Mouse (Mus musculus): ENCODE results near the gene Nhsl1.
A peak's percentile ranks its signal among the peaks of the same experiment; 100 is the strongest.

Nhsl1 gene

DNA sequence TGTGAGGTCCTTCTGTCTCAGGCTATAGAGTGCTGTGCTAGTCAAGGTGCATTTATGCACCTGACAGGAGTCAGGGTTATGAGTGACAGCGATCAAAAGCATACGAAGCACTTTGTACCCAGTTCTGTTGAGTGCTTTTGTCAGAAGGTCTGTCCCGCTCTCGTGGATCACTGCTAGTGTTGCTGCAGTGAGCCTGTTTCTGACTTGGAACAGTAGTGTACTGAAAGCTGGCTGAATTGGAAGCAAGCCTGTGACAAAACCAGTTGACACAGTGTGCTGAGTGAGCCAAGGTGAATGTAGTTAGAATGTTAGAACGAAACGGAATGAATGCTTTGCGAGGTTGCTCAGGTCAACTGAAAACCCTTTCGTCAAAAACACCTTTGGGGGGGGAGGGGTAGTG is 82.2 kb downstream of the Nhsl1 start:
- DNase-seq (ENCODE audit: low spot score) = no peak

DNA sequence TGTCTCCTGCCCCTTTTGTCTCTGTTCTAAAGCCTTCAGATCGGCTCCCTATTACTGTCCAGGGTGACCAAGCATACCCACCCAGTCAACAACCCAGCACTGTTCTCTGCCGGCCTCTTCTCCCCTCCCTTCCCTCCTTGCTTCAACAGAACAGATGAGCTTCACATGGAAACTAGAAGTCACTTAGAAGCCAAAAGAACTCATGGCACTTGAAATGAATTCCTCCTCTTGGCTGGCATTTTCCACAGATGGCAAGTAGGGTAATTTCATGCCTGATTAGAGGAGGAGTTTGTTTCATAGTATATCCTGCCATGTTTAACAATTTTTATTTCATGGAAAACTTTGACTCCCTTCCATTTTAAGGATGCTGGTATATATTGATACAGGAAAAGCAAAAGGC is 85.2 kb downstream of the Nhsl1 start:
- DNase-seq (ENCODE audit: low spot score) = no peak

DNA sequence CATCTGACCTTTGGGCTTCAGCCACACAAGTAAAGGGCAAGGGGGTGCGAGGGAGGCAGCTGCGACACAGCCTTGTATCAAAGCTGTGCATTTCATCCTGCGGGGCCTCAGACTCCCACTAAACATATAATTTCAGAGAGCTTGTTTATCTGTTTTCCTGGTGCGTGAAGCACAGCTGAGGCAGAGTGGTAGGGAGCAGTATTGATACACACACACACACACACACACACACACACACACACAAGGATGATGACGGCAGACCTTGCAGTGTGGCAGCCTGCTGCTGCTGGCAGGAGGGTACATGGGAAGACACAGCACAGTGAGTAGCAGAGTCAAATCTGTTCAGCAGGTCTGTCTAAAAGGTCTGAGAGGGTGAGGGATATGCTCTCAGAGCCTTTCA is 85.9 kb downstream of the Nhsl1 start:
- DNase-seq (ENCODE audit: low spot score) = no peak

DNA sequence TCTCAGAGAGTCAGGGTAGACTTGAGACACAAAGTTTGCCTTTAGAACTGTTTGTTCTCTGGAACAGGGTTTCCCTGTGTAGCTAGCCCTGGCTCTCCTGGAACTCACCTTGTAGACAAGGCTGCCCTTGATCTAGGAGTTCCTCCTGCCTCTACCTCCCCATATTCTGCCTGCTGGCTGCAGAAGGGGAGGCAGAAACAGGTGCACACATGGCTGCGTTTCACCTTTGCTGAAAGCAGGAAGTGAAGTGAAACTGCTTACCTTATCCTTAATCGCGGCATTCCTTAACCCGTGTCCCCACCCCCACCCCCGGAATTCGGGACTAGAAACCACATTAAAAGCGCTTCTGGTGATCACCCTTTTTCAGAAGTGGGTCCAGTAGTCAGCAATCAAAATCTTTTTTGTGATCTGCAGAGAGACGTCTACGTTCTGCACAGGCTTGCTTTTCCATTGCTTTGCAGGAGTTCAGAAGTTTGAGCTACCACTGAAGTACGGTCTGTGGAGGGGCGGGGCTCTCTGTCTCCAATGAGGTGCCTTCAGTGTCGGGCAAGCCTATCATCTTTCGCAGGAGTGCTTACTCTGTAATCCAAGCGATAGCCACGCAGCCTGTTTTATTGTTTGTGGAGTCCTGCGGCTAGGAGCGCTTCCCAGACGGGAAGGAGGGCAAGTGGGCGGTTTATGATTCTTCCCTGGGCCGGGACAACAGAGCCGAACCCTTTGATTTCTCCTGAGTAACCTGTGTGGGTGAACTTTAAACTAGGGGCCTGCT is 88.5 kb downstream of the Nhsl1 start:
- DNase-seq (ENCODE audit: low spot score) = peak; percentile 85

DNA sequence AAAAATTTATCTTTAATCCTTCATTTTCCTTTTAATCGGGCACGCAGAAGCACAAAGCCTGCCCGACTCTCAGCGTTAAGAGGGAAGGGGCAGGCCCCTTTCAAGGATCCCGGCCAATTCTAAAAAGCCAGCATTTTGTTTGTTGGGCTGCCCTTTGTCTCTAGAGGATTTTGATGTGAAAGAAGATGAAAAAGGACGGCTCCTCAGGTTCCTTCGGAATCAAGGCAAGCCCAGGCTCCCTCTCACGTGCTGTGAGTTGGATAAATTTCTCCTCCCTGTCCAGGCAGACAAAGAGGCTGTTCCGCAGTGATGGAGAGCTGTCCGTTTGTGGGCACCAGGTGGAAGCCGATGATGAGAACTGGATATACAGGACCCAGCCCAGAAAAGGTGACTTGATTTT is 89.3 kb downstream of the Nhsl1 start:
- no peak for DNase-seq (ENCODE audit: low spot score)

DNA sequence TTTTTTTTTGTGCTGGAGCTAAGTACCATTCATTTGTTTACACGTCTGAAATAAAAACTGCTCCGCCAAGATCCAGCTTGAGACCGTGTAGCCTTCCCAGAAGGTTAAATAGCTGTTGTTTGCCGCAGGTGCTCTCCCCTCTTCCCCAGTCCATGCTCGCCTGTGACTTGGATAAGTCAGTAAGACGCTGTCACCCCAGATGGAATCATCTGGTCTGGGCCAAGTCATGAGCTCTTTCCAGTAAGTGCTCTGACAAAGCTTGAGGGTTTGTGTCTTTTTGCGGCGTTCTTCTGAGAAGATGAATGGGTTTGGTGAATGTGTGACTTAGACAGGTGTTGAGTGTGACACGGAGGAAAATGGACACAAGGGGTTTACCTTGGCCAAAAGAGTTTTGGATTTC is 89.8 kb downstream of the Nhsl1 start:
- no peak for DNase-seq (ENCODE audit: low spot score)

DNA sequence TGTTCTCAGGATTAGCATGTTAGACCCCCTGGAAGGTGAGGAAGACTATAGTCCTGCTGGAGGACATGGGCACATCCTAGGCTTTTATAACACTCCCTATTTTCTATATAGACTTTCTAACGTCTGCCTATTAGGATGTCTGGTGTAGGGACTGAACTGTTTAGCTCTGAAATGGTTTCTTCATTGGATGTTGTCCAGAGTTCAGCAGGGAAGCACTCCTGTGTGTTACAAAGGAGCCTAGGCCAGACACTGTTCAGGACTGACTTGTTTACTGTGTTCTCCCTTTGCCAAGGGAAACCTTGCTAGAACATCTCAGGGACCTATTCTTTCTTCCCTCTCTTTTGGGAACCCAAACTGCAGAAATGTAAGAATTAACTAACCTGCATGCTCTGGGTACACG is 90.3 kb downstream of the Nhsl1 start:
- DNase-seq (ENCODE audit: low spot score) = no peak

DNA sequence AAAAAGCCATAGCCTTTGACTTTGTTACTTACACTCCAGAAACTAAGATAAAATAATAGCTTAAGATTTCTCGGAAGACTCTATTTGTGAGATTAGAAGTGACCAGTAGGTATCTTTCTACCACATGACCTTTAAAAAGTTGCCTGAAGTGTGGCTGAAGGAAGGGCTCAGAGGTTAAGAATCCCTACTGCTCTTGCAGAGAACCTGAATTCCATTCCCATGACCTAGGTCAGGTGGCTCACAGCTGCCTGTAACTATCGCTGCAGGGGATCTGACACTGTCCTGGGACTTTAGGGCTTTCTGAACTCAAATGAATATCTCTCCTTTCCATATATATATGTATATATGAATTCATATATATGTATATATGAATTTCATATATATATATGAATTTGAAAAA is 92.5 kb downstream of the Nhsl1 start:
- no peak for DNase-seq (ENCODE audit: low spot score)

DNA sequence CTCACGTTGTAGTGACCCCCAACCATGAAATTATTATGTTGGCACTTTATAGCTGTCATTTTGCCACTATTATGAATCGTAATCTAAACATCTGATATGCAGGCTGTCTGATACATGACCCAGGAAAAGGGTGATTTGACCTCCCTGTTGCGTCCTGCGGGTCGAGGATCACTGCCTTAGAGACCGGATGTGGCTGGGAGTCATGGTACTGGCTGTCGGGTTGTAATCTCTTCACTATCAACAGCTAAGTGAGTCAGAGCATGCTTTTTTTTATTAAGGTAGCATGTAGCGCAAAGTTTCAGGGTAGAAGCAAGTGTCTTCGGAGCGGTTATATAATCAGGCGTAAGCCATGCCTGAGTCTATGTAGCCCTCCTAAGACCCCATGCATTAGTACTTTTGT is 97.2 kb downstream of the Nhsl1 start:
- no peak for DNase-seq (ENCODE audit: low spot score)

DNA sequence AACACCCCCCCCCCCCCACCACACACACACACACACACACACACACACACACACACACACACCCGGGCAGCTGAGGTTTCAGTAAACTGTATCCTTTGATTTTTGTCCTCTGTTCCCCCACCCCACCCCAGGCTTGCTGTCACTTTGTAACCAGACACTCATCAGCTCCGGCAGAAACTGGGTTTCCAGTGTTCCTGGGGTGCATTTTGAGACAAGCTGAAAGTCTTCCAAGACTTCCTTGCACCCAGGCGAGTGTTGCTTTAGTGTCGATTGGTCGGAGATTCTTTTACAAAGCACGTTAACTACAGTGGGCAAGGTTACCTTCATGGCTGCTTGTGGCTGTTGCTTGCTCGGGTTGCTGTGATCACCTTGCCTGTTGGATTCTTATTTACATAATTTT is 99.4 kb downstream of the Nhsl1 start:
- no peak for DNase-seq (ENCODE audit: low spot score)

DNA sequence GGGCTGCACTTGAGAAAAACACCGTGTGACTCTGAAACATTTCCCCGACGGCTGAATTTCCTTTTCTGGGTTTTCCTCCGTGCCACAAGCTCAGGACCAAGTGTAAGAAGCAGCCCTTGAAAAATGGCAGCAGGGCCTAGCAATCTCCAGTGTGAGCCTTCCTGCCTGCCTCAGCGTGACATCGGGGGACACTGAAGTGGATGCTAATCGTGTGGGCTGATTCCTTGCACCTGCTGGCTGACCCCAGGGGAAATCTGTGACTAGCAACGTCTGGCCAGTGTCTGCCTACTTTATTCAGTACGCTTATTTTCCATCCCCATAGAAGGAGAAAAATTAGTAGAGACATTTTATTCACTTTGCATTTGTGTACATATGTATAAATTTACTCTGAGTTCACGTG is 100.7 kb downstream of the Nhsl1 start:
- DNase-seq (ENCODE audit: low spot score) = peak; percentile 59

DNA sequence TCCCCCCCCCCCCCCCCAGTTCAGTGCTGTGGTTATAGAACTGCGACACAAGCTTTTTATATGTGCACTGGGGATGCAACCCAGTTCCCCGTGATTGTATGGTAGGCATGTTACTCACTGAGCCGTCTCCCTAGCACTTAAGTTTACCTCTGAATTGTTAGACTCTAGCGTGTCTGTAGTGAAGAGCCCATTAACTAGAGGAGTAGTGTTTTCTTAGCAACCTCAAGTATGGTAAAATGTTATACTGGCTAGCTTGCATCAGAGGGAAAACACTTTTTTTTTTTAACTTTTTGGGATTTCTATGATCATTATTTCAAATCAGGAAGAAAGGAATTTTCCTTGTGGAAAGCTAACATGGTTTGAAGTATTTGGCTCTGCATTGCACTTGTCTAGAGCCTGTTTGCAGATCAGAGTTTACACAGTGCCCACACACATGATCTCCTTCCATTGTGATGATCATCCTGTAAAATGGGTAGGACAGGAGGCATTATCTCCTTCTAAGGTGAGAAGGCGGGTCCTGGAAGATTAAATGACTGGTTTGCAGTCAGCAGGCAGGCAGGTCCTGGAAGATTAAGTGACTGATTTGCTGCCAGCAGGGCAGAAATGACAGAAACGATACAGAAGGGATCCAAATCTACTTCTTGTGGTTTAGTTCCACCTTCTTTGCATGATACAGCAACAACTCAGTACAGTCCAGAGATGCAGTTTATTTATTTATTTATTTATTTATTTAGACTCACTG is 101.6 kb downstream of the Nhsl1 start:
- no peak for DNase-seq (ENCODE audit: low spot score)

DNA sequence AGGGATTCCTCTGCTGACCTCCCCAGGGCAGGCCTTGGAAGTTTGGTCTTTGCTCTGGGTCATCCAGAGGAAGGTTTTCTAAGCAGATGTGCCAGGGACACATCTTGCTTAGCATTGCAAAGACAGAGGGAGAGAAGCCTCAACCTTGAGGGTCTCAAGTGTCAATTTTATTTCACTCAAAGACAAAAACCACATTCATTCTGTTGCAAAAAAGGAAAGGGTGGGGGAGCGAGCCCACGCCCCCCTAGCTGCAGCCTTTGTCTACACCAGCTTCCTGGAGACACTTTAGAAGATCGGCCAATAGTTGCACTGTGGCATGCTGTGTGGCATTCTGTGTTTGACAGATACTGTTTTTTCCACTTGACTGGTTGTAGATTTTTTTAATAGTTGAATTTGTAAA is 104.2 kb downstream of the Nhsl1 start:
- peak; percentile 43 for DNase-seq (ENCODE audit: low spot score)

DNA sequence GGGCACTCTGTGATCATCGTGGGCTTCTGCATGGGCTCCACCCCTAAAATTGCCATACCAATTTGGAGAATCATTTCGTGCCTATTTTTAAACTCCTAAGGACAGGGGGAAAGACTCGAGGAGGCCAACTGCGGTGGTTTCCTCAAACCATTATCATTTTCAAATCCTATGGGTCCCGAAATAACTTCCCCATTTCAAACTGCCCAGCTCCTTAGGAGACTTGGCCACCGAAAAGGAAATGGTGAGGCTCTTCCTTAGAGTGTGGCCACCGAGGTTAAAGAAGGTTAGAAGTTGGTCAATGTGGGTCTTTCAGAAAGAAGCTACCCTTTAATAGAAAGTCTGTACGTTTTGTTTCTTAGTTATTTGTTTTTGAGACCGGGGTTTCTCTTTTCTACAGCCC is 104.8 kb downstream of the Nhsl1 start:
- no peak for DNase-seq (ENCODE audit: low spot score)

DNA sequence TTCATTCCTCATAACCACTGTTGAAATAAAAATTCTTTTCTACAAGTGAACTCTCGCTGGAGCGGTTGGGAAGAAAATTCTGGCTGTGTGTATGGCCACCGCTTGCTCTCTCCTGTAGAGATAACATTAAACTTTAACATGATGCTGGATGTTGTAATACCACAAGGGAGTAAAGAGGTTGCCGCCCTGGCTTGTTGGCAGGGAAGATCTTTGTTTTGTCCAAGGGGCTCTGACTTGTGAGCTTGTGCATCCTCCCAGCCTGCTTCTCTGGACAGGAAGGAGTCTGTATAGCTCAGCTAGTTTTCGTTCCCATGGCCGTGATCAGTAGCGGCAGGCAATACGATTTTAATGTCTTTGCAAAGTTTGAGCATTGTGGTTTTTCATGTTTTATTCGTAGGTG is 109.1 kb downstream of the Nhsl1 start:
- DNase-seq (ENCODE audit: low spot score) = no peak

DNA sequence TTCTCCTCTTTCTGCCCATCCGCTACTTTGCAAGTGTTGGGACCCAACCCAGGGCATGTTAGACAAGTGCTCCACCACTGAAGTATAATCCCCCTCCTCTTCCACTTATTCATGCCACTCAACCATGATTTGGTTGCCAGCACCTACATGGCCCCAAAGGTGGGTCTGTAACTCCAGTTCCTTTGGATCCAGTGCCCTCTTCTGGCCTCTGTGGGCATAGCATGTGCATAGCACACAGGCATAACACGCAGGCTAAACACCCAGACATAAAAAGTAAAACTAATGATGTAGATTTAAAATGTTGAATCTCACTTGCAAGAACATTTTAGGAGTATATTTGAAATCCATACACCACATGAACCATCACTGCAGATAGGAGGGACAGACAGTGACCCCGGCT is 110.7 kb downstream of the Nhsl1 start:
- DNase-seq (ENCODE audit: low spot score) = no peak

DNA sequence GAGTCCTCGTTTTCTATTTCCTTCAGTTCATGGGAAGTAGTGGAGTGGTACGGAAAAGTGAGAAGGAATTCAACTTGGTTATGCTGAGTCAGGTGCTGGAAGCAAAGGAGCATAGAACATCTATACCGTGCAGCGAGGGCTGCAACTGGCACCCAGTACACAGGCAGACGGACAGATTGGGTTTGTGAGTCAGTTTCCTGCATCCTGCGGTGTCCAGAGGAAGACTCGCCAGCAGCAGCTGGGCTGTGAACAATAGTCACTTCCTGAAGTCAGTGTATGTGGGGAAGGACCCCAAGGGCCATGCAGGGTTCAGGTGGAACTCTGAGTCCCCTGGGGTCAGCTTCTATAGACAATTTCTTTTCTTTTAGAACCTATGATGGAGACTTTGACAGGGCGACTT is 111.4 kb downstream of the Nhsl1 start:
- no peak for DNase-seq (ENCODE audit: low spot score)

DNA sequence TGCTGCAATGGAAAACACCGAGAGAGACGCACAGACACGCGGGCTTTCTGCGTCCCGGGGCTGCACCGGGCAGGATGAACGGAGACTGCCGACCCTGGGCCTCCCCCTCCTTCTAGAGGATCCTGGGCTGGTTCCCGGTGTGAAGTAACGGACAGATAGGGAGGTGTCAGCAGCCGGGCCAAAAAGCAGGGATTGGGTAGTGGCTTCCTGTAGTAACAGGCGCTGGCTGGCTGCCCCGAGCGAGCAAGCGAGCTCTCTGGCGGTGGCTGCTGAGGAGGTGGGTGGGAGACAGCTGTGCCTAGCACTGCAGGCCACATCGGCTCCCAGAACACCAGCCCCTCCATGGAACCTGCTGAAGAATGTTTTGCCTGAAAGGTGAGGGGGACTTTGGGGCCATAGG is 112.2 kb downstream of the Nhsl1 start:
- DNase-seq (ENCODE audit: low spot score) = peak; percentile 51

DNA sequence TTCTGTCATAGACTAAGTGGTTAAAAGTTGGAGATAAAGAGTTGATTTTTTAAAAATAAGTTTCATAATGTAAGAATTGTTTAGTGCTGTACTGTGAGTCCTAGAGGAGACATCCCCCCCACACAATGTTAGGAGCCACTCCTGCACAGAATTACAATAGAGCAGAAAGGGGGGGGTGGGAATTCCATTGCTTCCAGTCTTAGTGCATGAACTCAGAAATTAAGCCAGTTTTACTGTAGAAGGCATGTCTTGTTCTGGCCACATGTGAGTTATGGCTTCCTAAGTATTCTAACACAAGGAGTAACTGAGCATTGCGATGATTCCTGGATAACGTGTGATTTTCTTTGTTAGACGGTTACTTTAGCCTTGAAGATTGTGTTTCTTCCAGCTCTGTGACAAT is 112.8 kb downstream of the Nhsl1 start:
- DNase-seq (ENCODE audit: low spot score) = no peak

DNA sequence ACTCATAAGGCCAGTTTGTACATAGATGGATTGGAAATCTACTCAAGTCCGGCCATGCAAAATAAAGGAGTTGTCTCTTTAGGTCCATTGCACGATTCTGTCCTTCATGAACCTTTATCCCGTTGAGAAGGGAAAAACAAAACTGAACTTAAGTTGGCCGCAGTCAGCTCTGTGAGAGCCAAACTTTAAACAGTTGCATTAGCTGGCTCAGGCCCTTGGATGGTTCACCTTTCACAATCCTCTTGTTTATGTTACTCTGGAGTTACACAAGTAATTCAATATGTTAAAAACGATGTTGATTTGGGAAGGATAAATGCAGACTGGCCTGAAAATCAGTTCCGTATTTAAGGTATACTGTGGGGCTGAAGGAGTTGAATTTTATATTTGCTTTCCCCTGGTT is 116.7 kb downstream of the Nhsl1 start:
- DNase-seq (ENCODE audit: low spot score) = no peak

DNA sequence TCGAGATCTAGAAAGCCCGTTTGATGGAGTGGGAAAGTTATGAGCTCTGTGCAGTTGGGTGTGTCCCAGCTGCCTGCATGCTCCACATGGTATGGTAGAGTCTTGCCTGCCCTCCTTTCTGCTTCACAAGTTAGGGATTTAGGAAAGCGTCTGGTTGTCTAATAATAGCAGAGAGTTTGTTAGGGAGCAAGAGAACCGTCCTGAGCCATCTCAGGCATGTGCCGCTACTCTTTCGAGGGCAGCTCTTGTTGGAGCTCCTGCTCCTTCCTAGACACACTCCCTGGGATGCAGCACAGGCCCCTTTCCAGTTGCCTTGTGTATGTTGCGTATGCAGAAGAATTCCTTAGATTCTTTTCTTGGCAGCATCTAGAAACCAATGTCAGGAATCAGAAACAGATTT is 117.2 kb downstream of the Nhsl1 start:
- no peak for DNase-seq (ENCODE audit: low spot score)

DNA sequence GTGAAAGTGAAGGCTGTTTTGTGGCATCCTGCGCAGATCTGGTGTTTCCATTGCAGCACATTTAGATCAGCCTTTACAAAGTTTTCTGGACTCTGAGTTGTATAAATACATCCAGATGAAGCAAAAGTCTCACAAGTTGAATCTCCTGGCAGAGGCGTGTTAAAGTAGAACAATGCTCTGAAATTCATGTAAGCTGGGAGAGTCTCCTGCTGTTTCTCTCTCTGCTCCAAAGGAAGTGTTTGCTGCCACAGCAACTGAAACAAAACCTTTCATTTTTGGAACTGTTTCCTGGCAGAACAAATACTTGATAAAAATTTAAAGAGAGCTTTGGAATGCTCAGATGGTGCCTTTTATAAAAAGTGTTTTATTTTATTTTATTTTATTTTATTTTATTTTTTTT is 118.8 kb downstream of the Nhsl1 start:
- DNase-seq (ENCODE audit: low spot score) = no peak

DNA sequence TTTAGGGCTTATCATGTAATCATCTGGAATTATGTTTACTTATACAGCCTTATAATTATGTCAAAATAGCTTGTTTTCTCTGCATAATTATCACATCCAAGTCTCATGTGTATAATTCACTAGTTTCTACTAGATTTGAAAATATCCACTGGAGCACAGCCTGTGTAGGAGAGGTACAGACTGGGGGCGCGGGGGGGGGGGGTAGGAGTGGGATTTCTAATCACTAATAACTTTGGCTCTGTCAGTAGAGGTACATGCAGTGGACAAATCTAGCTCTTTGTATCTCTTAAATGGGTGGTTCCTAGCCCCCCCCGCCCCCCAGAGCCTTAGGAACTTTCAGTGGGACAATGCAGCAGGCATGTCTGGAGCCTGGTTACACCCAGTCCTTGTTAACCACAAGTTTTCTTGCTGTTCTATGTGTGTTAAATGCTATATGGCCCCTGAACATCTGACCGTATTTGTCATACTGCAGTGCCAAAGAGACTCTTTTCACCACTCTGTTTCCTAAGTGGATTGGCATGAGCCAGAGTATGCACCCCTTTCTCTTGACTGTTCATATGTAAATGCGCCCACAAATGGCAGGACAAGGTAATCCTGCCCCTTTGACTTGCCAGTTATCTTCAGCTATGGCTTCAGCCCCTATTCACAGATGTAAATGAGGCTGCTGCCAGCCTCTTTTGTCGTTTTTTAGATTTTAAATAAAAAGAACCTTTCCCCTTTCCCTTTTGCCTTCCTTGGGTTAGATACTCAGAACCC is 127.0 kb downstream of the Nhsl1 start:
- no peak for DNase-seq (ENCODE audit: low spot score)
